Mouse (Mus musculus) forebrain, embryonic 15.5 days (tissue): ENCODE results near the gene Rasa4. TPM values are rescaled to one million over a fixed set of nuclear protein-coding genes. Genes with fewer than 3 reads are reported as not detected.
"Not testable (repeated sequence)": the region's sequence is repeated elsewhere in the genome, so short reads cannot be mapped to it uniquely, and the experiment has no call there.

Experiments
- ATAC-seq: fragments of 200-750 bp; cut with Nextera tagmentation; replicated peaks from 2 replicates; pipeline ENCODE4 v1.8.0; 2017; ENCODE audit warnings: mild to moderate bottlenecking, moderate TSS enrichment, moderate library complexity
- H3K27ac ChIP-seq: fragments of 300-500 bp; sonication (generic); replicated peaks from 2 replicates; pipeline ENCODE4 v1.5.1; 2015; ENCODE audit warnings: mild to moderate bottlenecking, inconsistent platforms
- H3K27me3 ChIP-seq: fragments of 300-500 bp; sonication (generic); 2 replicates; pipeline ENCODE4 v1.6.1; 2015; ENCODE audit warnings: inconsistent platforms
- H3K36me3 ChIP-seq: fragments of 300-500 bp; sonication (generic); 2 replicates; pipeline ENCODE4 v1.6.1; 2015; ENCODE audit warnings: mild to moderate bottlenecking, inconsistent platforms
- H3K4me1 ChIP-seq: fragments of 300-500 bp; sonication (generic); 2 replicates; pipeline ENCODE4 v1.6.1; 2015; ENCODE audit warnings: inconsistent platforms
- H3K4me2 ChIP-seq: fragments of 300-500 bp; sonication (generic); replicated peaks from 2 replicates; pipeline ENCODE4 v1.6.1; 2015; ENCODE audit warnings: mild to moderate bottlenecking, inconsistent platforms
- H3K4me3 ChIP-seq: fragments of 300-500 bp; sonication (generic); 2 replicates; pipeline ENCODE4 v1.5.1; 2015; ENCODE audit warnings: mild to moderate bottlenecking, inconsistent platforms
- H3K9ac ChIP-seq: fragments of 300-500 bp; sonication (generic); replicated peaks from 2 replicates; pipeline ENCODE4 v1.6.1; 2015; ENCODE audit warnings: mild to moderate bottlenecking, inconsistent platforms
- H3K9me3 ChIP-seq: fragments of 300-500 bp; sonication (generic); 2 replicates; pipeline ENCODE4 v1.6.1; 2016; ENCODE audit warnings: inconsistent platforms
- WGBS: fragments of 180-500 bp; shearing (Covaris S2); methylation state at CpG from one replicate; pipeline ENCODE4 v1.1.7; 2015; ENCODE audit warnings: mixed read lengths; 5-methylcytosine and 5-hydroxymethylcytosine counted together
- polyA plus RNA-seq: library from polyadenylated mRNA; unstranded; fragments of >200 nt; fragmentation: Nextera tagmentation; extraction: Ambion mirVana; gene quantifications from 2 replicates; pipeline ENCODE4 v1.2.1, GENCODE M21; 2015

Gene Rasa4
- polyA plus RNA-seq, 1 experiment from 2014 or later = 6.3 TPM

GRCm38 (mm10) chr5:136094249-136095010 lies 10.7 kb downstream of the Rasa4 start:
- no peak overlapping the region for H3K4me2 ChIP-seq
- ATAC-seq = no peak
- no peak overlapping the region for H3K4me3 ChIP-seq
- WGBS = 48% methylated on average over 8 of the region's 8 CpGs
- no peaks in the 10 kb centered on the region for H3K27me3 ChIP-seq
- no peaks in the 10 kb centered on the region for H3K4me1 ChIP-seq
- no peaks in the 10 kb centered on the region for H3K9me3 ChIP-seq
- H3K36me3 ChIP-seq = no peaks in the 10 kb centered on the region
- H3K27ac ChIP-seq = no peak overlapping the region
- no peak overlapping the region for H3K9ac ChIP-seq

DNA sequence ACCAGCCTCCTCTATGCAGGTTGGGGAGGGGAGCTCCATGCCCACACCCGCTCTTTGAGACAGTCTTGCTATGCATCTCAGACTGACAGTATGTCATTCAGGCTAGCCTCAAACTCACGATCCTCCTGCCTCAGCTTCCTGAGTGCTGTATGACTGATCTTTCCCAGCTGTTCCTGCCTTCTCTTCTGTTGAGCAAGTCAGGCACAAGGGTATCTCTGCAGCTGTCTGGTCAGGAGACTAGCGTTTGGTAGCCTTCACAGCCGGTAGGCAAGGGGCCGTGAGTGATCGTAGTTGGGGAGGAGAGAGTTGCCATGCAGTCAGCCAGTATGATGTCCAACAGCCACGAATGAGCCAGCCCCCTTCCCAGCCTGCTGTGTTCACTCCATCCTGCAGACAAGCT lies 11.4 kb downstream of the Rasa4 start:
- ATAC-seq = no peak
- no peaks in the 10 kb centered on the region for H3K36me3 ChIP-seq
- 72% methylated on average over 7 of the region's 7 CpGs for WGBS

GRCm38 (mm10) chr5:136098536-136098935 lies 14.8 kb downstream of the Rasa4 start:
- Histone ChIP-seq H3K4me1 (peaks cover 9% of the 10 kb centered on the region), H3K9ac (no peak overlapping the region), H3K27ac (no peak overlapping the region), H3K9me3 (no peaks in the 10 kb centered on the region), H3K36me3 (no peaks in the 10 kb centered on the region), H3K27me3 (no peaks in the 10 kb centered on the region), H3K4me3 (no peak overlapping the region), H3K4me2 (no peak overlapping the region)
- WGBS = 84% methylated on average over 10 of the region's 10 CpGs
- ATAC-seq = no peak

More for the DNA sequence above, 11.4 kb downstream of the Rasa4 start:
- no peaks in the 10 kb centered on the region for H3K9me3 ChIP-seq
- H3K4me3 ChIP-seq = no peak overlapping the region
- H3K4me2 ChIP-seq = no peak overlapping the region
- H3K9ac ChIP-seq = no peak overlapping the region
- H3K27ac ChIP-seq = no peak overlapping the region
- H3K27me3 ChIP-seq = no peaks in the 10 kb centered on the region
- H3K4me1 ChIP-seq = no peaks in the 10 kb centered on the region

DNA sequence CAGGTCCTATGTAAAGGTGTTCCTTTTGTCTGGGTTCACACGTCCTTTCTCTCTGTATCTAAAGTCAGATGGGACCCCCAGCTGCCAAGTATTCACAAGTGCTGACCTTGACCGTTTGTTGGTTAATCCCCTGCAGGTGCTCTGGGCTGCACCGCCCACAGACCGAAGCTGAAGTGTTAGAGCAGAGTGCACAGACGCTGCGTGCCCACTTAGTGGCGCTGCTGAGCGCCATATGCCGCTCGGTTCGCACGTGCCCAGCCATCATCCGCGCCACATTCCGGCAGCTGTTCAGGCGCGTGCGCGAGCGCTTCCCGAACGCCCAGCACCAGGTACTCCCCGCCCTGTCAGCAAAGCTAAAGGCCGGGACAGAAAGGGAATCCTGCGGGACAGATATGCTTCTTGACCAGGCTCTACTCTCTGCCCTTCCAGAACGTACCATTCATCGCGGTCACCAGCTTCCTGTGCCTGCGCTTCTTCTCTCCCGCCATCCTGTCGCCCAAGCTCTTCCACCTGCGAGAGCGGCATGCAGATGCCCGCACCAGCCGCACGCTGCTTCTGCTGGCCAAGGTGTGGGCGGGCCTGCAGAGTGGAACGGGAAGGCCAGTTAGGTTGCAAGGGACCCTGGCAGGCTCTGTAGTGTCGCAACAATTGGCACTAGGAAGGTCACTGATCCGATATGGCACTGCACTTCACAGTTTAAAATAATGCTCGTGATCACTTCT lies 18.5 kb downstream of the Rasa4 start:
- WGBS = 5% methylated on average over 41 of the region's 41 CpGs
- H3K9me3 ChIP-seq = no peaks in the 10 kb centered on the region
- H3K36me3 ChIP-seq = no peaks in the 10 kb centered on the region
- no peak overlapping the region for H3K27ac ChIP-seq
- peak overlapping the region; percentile 82 for H3K4me2 ChIP-seq
- H3K4me1 ChIP-seq = peaks cover 9% of the 10 kb centered on the region
- peak; percentile 91 for ATAC-seq
- peak overlapping the region; percentile 49 for H3K9ac ChIP-seq
- peak overlapping the region; percentile 46 for H3K4me3 ChIP-seq
- H3K27me3 ChIP-seq = no peaks in the 10 kb centered on the region

- H3K9ac ChIP-seq = no peak overlapping the region
- no peaks in the 10 kb centered on the region for H3K36me3 ChIP-seq
- 80% methylated on average over 5 of the region's 5 CpGs for WGBS
- no peaks in the 10 kb centered on the region for H3K9me3 ChIP-seq
- no peak overlapping the region for H3K4me2 ChIP-seq
- no peak overlapping the region for H3K4me3 ChIP-seq
- no peaks in the 10 kb centered on the region for H3K27me3 ChIP-seq
- ATAC-seq = no peak
- no peak overlapping the region for H3K27ac ChIP-seq
- peaks cover 9% of the 10 kb centered on the region for H3K4me1 ChIP-seq
Observed at GRCm38 (mm10) chr5:136104511-136104910, 20.8 kb downstream of the Rasa4 start.

DNA sequence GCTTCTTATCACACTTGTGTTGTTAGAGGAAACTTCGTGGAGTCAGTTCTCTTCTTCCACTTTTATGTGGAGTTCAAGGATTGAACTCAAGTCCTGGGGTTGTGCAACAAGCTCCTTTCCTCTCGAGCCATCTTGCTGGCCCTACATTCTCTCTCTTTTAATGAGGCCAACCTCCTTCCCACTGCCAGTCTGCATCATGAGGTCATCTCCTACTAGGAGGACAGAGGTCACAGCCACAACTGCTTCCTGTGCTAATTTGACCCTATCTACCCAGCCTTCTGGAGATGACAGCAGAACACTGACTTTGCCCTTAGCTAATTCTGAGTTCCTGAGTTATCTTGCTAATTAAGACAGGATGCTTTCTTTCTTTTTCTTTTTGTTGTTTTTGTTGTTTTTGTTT lies 24.8 kb downstream of the Rasa4 start:
- Histone ChIP-seq H3K9ac (no peak overlapping the region), H3K9me3 (no peaks in the 10 kb centered on the region), H3K27me3 (no peaks in the 10 kb centered on the region), H3K4me1 (no peaks in the 10 kb centered on the region), H3K4me3 (no peak overlapping the region), H3K36me3 (no peaks in the 10 kb centered on the region), H3K4me2 (no peak overlapping the region), H3K27ac (no peak overlapping the region)
- WGBS = 55% methylated on average over 2 of the region's 2 CpGs
- ATAC-seq = no peak

GRCm38 (mm10) chr5:136109042-136109441 lies 25.3 kb downstream of the Rasa4 start:
- 77% methylated on average over 3 of the region's 3 CpGs for WGBS

GRCm38 (mm10) chr5:136113546-136113945 lies 29.8 kb downstream of the Rasa4 start:
- not testable (repeated sequence) for H3K4me2 ChIP-seq, H3K36me3 ChIP-seq, H3K9me3 ChIP-seq, H3K27me3 ChIP-seq, H3K9ac ChIP-seq, H3K27ac ChIP-seq, ATAC-seq, H3K4me3 ChIP-seq
- peaks cover 24% of the 10 kb centered on the region for H3K4me1 ChIP-seq
- 44% methylated on average over 4 of the region's 4 CpGs for WGBS

More at GRCm38 (mm10) chr5:136109042-136109441, 25.3 kb downstream of the Rasa4 start:
- Histone ChIP-seq H3K27me3 (no peaks in the 10 kb centered on the region), H3K9ac (no peak overlapping the region), H3K4me1 (no peaks in the 10 kb centered on the region), H3K4me3 (no peak overlapping the region), H3K36me3 (no peaks in the 10 kb centered on the region), H3K9me3 (no peaks in the 10 kb centered on the region), H3K4me2 (no peak overlapping the region), H3K27ac (no peak overlapping the region)
- no peak for ATAC-seq

DNA sequence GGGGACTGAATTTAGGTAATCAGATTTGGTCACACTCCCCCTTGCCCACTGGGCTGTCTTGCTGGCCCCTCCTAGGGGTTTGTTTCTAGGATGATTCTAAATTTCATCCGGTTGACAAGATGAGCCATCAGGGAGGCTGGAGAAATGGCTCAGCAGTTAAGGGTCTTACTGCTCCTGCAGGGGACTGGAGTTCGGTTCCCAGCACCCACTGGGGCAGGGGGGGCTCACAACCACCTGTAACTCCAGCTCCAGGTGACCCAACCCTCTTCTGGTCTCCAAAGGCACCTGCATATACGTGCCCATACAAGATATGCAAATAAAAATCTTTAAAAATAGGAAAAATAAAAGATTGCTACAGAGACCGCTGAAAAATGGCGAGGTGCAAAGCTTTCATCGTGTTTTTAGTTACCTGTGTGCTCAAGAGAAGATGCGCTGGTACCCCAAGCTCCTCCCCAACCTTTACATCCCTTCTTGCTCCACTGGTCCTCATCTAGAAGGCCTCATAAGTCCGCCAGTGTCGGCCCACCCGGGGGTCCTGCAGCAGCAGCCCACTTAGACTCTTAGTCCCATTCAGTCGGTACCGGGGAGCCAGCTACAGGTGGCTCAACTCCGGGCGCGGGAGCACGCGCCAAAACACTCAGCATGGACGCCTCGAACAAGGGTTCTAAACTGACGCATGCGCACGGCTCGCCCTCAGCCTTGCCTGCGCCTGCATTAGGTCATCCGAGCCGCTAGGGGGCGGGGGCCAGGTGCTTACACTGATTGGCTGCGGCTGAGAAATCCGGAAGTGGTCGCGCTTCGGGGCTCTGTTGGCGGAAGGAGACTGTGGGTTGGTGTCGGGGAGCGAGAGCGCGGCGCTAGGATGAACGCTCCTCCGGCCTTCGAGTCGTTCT lies 32.4 kb downstream of the Rasa4 start, which contains the start of gene Polr2j:
Gene Polr2j, plus strand, starts transcription at position 741 of the 893 bp plus-strand sequence.
- peak; percentile 97 for ATAC-seq
- WGBS = 3% methylated on average over 42 of the region's 42 CpGs

GRCm38 (mm10) chr5:136116784-136117112 lies 33.0 kb downstream of the Rasa4 start:
- ATAC-seq = peak; percentile 72
- Histone ChIP-seq H3K4me2 (peak overlapping the region; percentile 85), H3K4me3 (peak overlapping the region; percentile 84), H3K4me1 (peaks cover 26% of the 10 kb centered on the region), H3K27ac (peak overlapping the region; percentile 79), H3K36me3 (peaks cover 15% of the 10 kb centered on the region), H3K9ac (peak overlapping the region; percentile 83), H3K27me3 (no peaks in the 10 kb centered on the region), H3K9me3 (no peaks in the 10 kb centered on the region)
- WGBS = 0% methylated on average over 22 of the region's 22 CpGs

More for the DNA sequence above, 32.4 kb downstream of the Rasa4 start, which contains the start of gene Polr2j:
- Histone ChIP-seq H3K4me3 (peak within 1 kb of the TSS; percentile 84), H3K4me1 (peaks cover 26% of the 10 kb centered on the region), H3K9me3 (no peaks in the 10 kb centered on the region), H3K27me3 (no peaks in the 10 kb centered on the region), H3K36me3 (peaks cover 14% of the 10 kb centered on the region), H3K4me2 (peak within 1 kb of the TSS; percentile 85), H3K9ac (peak within 1 kb of the TSS; percentile 83), H3K27ac (peak within 1 kb of the TSS; percentile 79)

DNA sequence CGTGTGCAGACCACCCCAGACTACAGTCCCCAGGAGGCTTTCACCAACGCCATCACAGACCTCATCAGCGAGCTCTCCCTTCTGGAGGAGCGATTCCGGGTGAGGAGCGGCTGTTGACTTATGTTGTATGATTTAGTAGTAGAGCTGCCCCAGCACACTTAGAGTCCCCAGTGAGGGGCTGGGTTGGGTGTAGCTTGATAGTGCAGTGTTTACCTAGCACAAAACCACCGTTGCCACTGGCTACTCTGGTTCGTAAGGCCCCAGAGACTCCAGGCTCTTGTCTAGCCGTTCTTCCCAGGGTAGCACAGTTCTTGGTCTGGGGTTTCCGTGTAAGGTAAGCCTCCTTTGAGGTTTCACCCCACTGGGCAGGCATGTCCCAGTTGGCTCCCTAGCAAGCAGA lies 38.4 kb downstream of the Rasa4 start:
- Histone ChIP-seq H3K4me3 (no peak overlapping the region), H3K36me3 (peaks cover 54% of the 10 kb centered on the region), H3K27ac (no peak overlapping the region), H3K27me3 (no peaks in the 10 kb centered on the region), H3K4me2 (no peak overlapping the region), H3K9me3 (no peaks in the 10 kb centered on the region), H3K4me1 (peaks cover 14% of the 10 kb centered on the region), H3K9ac (no peak overlapping the region)
- ATAC-seq = no peak
- WGBS = 93% methylated on average over 10 of the region's 10 CpGs
